Mouse (Mus musculus) limb, embryonic 12.5 days (tissue): ENCODE results near the gene Hist1h4k. TPM values are rescaled to one million over a fixed set of nuclear protein-coding genes. Genes with fewer than 3 reads are reported as not detected.
"Not testable (repeated sequence)": the region's sequence is repeated elsewhere in the genome, so short reads cannot be mapped to it uniquely, and the experiment has no call there.

ENCODE experiments used
- ATAC-seq: fragments of 200-750 bp; cut with Nextera tagmentation; 2 replicates; pipeline ENCODE4 v1.8.0; 2017; ENCODE audit warnings: low read depth, moderate TSS enrichment; ENCODE audit not compliant: insufficient number of reproducible peaks, insufficient read depth, low FRiP score, low TSS enrichment
- H3K27ac ChIP-seq: fragments of 300-500 bp; sonication (generic); 2 replicates; pipeline ENCODE4 v1.5.1; 2016; ENCODE audit warnings: mild to moderate bottlenecking, moderate library complexity
- H3K27me3 ChIP-seq: fragments of 300-500 bp; sonication (generic); 2 replicates; pipeline ENCODE4 v1.6.1; 2016; ENCODE audit warnings: mild to moderate bottlenecking, moderate library complexity
- H3K36me3 ChIP-seq: fragments of 300-500 bp; sonication (generic); 2 replicates; pipeline ENCODE4 v1.6.1; 2016; ENCODE audit warnings: mild to moderate bottlenecking, moderate library complexity
- H3K4me1 ChIP-seq: fragments of 300-500 bp; sonication (generic); replicated peaks from 2 replicates; pipeline ENCODE4 v1.6.1; 2016
- H3K4me2 ChIP-seq: fragments of 300-500 bp; sonication (generic); 2 replicates; pipeline ENCODE4 v1.6.1; 2016; ENCODE audit warnings: mild to moderate bottlenecking, moderate library complexity
- H3K4me3 ChIP-seq: fragments of 300-500 bp; sonication (generic); replicated peaks from 2 replicates; pipeline ENCODE4 v1.5.1; 2016; ENCODE audit warnings: mild to moderate bottlenecking
- H3K9ac ChIP-seq: fragments of 300-500 bp; sonication (generic); replicated peaks from 2 replicates; pipeline ENCODE4 v1.6.1; 2016; ENCODE audit warnings: mild to moderate bottlenecking, moderate library complexity
- H3K9me3 ChIP-seq: fragments of 300-500 bp; sonication (generic); 2 replicates; pipeline ENCODE4 v1.6.1; 2016; ENCODE audit warnings: mild to moderate bottlenecking, moderate library complexity
- WGBS: fragments of 180-500 bp; shearing (Covaris S2); methylation state at CpG from one replicate; pipeline ENCODE4 v1.1.7; 2016; 5-methylcytosine and 5-hydroxymethylcytosine counted together
- microRNA-seq: library from miRNA; unstranded; fragments of <30 nt; microRNA quantifications from one replicate; pipeline ENCODE4, GENCODE M21; 2017
- polyA plus RNA-seq: library from polyadenylated mRNA; unstranded; fragments of >200 nt; fragmentation: Nextera tagmentation; extraction: Ambion mirVana; gene quantifications from 2 replicates; pipeline ENCODE4 v1.2.1, GENCODE M21; 2016

Hist1h4k gene
- polyA plus RNA-seq, 1 experiment from 2014 or later: 11.3 TPM

GRCm38 (mm10) chr13:21715864-21716539 lies 34.3 kb downstream of the Hist1h4k start, which contains the start of the genes Hist1h2bl and Hist1h2ai:
TSS of gene Hist1h2bl (minus strand) at chr13:21716143.
TSS of gene Hist1h2ai (plus strand) at chr13:21716422.
- 0% methylated on average over 33 of the region's 50 CpGs for whole genome bisulfite sequencing
- H3K36me3 ChIP-seq, H3K9me3 ChIP-seq, H3K27me3 ChIP-seq: not testable (repeated sequence)
- peak within 1 kb of the TSS; percentile 78 for H3K9ac ChIP-seq
- H3K4me3 ChIP-seq: peak within 1 kb of the TSS; percentile 47
- H3K4me1 ChIP-seq: peaks cover 25% of the 10 kb centered on the region
- peak; percentile 91 for ATAC-seq
- peak within 1 kb of the TSS; percentile 78 for H3K4me2 ChIP-seq
- H3K27ac ChIP-seq: peak within 1 kb of the TSS; percentile 97

- Histone ChIP-seq H3K27ac (peak overlapping the region; percentile 97), H3K36me3 (no peaks in the 10 kb centered on the region), H3K27me3 (no peaks in the 10 kb centered on the region), H3K9ac (peak overlapping the region; percentile 69), H3K9me3 (no peaks in the 10 kb centered on the region), H3K4me1 (peaks cover 18% of the 10 kb centered on the region), H3K4me2 (peak overlapping the region; percentile 78), H3K4me3 (peak overlapping the region; percentile 47)
- WGBS: 1% methylated on average over 22 of the region's 22 CpGs
- ATAC-seq: no peak
Observed at GRCm38 (mm10) chr13:21715131-21715863, 35.0 kb downstream of the Hist1h4k start.

GRCm38 (mm10) chr13:21714725-21715124 lies 35.6 kb downstream of the Hist1h4k start:
- Histone ChIP-seq H3K36me3 (no peaks in the 10 kb centered on the region), H3K4me1 (peaks cover 18% of the 10 kb centered on the region), H3K27ac (peak overlapping the region; percentile 97), H3K4me2 (peak overlapping the region; percentile 78), H3K9me3 (no peaks in the 10 kb centered on the region), H3K9ac (peak overlapping the region; percentile 69; the same call in 1 of the 2 replicates), H3K27me3 (no peaks in the 10 kb centered on the region), H3K4me3 (peak overlapping the region; percentile 47)
- WGBS: 2% methylated on average over 7 of the region's 7 CpGs
- ATAC-seq: no peak

- H3K36me3 ChIP-seq: no peaks in the 10 kb centered on the region
- H3K9me3 ChIP-seq: no peaks in the 10 kb centered on the region
- no peaks in the 10 kb centered on the region for H3K27me3 ChIP-seq
- ATAC-seq: no peak
- H3K4me3 ChIP-seq: peak overlapping the region; percentile 59
- no peak overlapping the region for H3K27ac ChIP-seq
- WGBS: 37% methylated on average over 4 of the region's 4 CpGs
- peak overlapping the region; percentile 53; the same call in 1 of the 2 replicates for H3K9ac ChIP-seq
- H3K4me1 ChIP-seq: peaks cover 8% of the 10 kb centered on the region
- peak overlapping the region; percentile 59 for H3K4me2 ChIP-seq
Observed at GRCm38 (mm10) chr13:21711698-21712097, 38.6 kb downstream of the Hist1h4k start.

GRCm38 (mm10) chr13:21710821-21711525 lies 39.3 kb downstream of the Hist1h4k start:
- 2% methylated on average over 22 of the region's 22 CpGs for WGBS
- peak overlapping the region; percentile 59 for H3K4me3 ChIP-seq
- H3K9me3 ChIP-seq: no peaks in the 10 kb centered on the region
- H3K9ac ChIP-seq: peak overlapping the region; percentile 53
- H3K4me2 ChIP-seq: peak overlapping the region; percentile 59
- peak; percentile 49; the same call in 1 of the 2 replicates for ATAC-seq
- no peaks in the 10 kb centered on the region for H3K27me3 ChIP-seq
- H3K4me1 ChIP-seq: peaks cover 8% of the 10 kb centered on the region
- peak overlapping the region; percentile 23; the same call in 1 of the 2 replicates for H3K27ac ChIP-seq
- H3K36me3 ChIP-seq: no peaks in the 10 kb centered on the region

- ATAC-seq: peak; percentile 53; the same call in 1 of the 2 replicates
- Histone ChIP-seq H3K4me1 (peaks cover 4% of the 10 kb centered on the region), H3K27ac (peak overlapping the region; percentile 81), H3K4me2 (peak overlapping the region; percentile 59), H3K36me3 (no peaks in the 10 kb centered on the region), H3K9me3 (no peaks in the 10 kb centered on the region), H3K27me3 (no peaks in the 10 kb centered on the region), H3K9ac (peak overlapping the region; percentile 62), H3K4me3 (peak overlapping the region; percentile 59)
- WGBS: under 1% methylated on average over 32 of the region's 32 CpGs
Observed at GRCm38 (mm10) chr13:21710031-21710711, 40.1 kb downstream of the Hist1h4k start.

GRCm38 (mm10) chr13:21706669-21707068 lies 43.6 kb downstream of the Hist1h4k start:
- ATAC-seq: no peak
- Histone ChIP-seq H3K27ac (no peak overlapping the region), H3K4me2 (no peak overlapping the region), H3K27me3 (no peaks in the 10 kb centered on the region), H3K36me3 (no peaks in the 10 kb centered on the region), H3K9ac (no peak overlapping the region), H3K9me3 (no peaks in the 10 kb centered on the region), H3K4me1 (no peaks in the 10 kb centered on the region), H3K4me3 (no peak overlapping the region)
- 74% methylated on average over 4 of the region's 4 CpGs for WGBS

Small RNAs within 50 kb of the gene (microRNA-seq; reads per million reads assigned to microRNA genes)
- not detected for gene Gm44346
- not detected for gene Gm44357
- gene Gm44367: not detected
- gene Gm44454: not detected

Other genes with a start within 250 kb of the Hist1h4k start
- 4.7 and 4.8 TPM in 2 replicates for gene Gm11273, start 249.1 kb downstream of the Hist1h4k start, polyA plus RNA-seq
- gene Zkscan8, start 219.4 kb downstream of the Hist1h4k start, polyA plus RNA-seq: 8.4 and 8.7 TPM in 2 replicates
- gene Olfr1366, start 207.7 kb downstream of the Hist1h4k start, polyA plus RNA-seq: 0.12 and 0.18 TPM in 2 replicates
- 0.05 TPM in 1 of 2 replicates, not detected in the other for gene Olfr1535, start 190.6 kb downstream of the Hist1h4k start, polyA plus RNA-seq
- gene Olfr1364, start 168.7 kb downstream of the Hist1h4k start, polyA plus RNA-seq: not detected in 2 replicates
- gene Olfr1362, start 136.5 kb downstream of the Hist1h4k start, polyA plus RNA-seq: not detected in 2 replicates
- not detected in 2 replicates for gene Olfr11, start 108.0 kb downstream of the Hist1h4k start, polyA plus RNA-seq
- not detected in 2 replicates for gene Olfr1361, start 87.1 kb downstream of the Hist1h4k start, polyA plus RNA-seq
- gene Olfr1360, start 73.1 kb downstream of the Hist1h4k start, polyA plus RNA-seq: not detected in 2 replicates
- gene Olfr1359, start 52.4 kb downstream of the Hist1h4k start, polyA plus RNA-seq: not detected in 2 replicates
- 4.6 and 6.2 TPM in 2 replicates for gene Hist1h2bl, start 34.4 kb downstream of the Hist1h4k start, polyA plus RNA-seq
- 55.1 and 62.4 TPM in 2 replicates for gene Hist1h2ai, start 34.1 kb downstream of the Hist1h4k start, polyA plus RNA-seq
- gene Hist1h3h, start 32.8 kb downstream of the Hist1h4k start, polyA plus RNA-seq: 16.0 and 36.8 TPM in 2 replicates
- 8.4 and 8.9 TPM in 2 replicates for gene Hist1h2bm, start 28.5 kb downstream of the Hist1h4k start, polyA plus RNA-seq
- 0.88 and 0.99 TPM in 2 replicates for gene Hist1h4j, start 15.4 kb downstream of the Hist1h4k start, polyA plus RNA-seq
- gene Hist1h2ak, start 3.3 kb upstream of the Hist1h4k start, polyA plus RNA-seq: 51.3 and 71.5 TPM in 2 replicates
- gene Hist1h2bn, start 3.6 kb upstream of the Hist1h4k start, polyA plus RNA-seq: 8.0 and 9.8 TPM in 2 replicates
- 40.4 and 49.4 TPM in 2 replicates for gene Hist1h1b, start 30.1 kb upstream of the Hist1h4k start, polyA plus RNA-seq
- 163 and 202 TPM in 2 replicates for gene Hist1h3i, start 32.9 kb upstream of the Hist1h4k start, polyA plus RNA-seq
- gene Hist1h2an, start 36.7 kb upstream of the Hist1h4k start, polyA plus RNA-seq: 16.8 and 19.0 TPM in 2 replicates
- 1.5 and 3.9 TPM in 2 replicates for gene Hist1h2bp, start 37.0 kb upstream of the Hist1h4k start, polyA plus RNA-seq
- gene Hist1h2bq, start 59.7 kb upstream of the Hist1h4k start, polyA plus RNA-seq: 36.6 and 45.0 TPM in 2 replicates
- not detected in 2 replicates for gene Hist1h2ao, start 60.0 kb upstream of the Hist1h4k start, polyA plus RNA-seq
- gene Hist1h4m, start 61.2 kb upstream of the Hist1h4k start, polyA plus RNA-seq: not detected in 2 replicates
- gene Hist1h4n, start 81.7 kb upstream of the Hist1h4k start, polyA plus RNA-seq: 21.2 and 21.3 TPM in 2 replicates
- 6,267 and 7,120 TPM in 2 replicates for gene Hist1h2ap, start 83.0 kb upstream of the Hist1h4k start, polyA plus RNA-seq
- 38.6 and 46.0 TPM in 2 replicates for gene Hist1h2br, start 83.2 kb upstream of the Hist1h4k start, polyA plus RNA-seq
- 23.2 and 25.2 TPM in 2 replicates for gene Zfp184, start 194.6 kb upstream of the Hist1h4k start, polyA plus RNA-seq
- 0.30 and 0.32 TPM in 2 replicates for gene Pom121l2, start 230.7 kb upstream of the Hist1h4k start, polyA plus RNA-seq